Mouse (Mus musculus): Measurements from ENCODE around the gene Nap1l5. TPM values are rescaled to one million over a fixed set of nuclear protein-coding genes. Genes with fewer than 3 reads are reported as not detected.

The Nap1l5 gene
- total and polyA plus RNA-seq, 3 experiments: not detected

GRCm38 (mm10) chr6:58913551-58913950 is 6.7 kb upstream of the Nap1l5 start:
- H3K4me3 ChIP-seq (replicated peaks in 1 of 3; ENCODE audit: low read depth in 2 of 3, low read length in 2 of 3, poor library complexity in 1 of 3): no peak overlapping the region
- no peaks in the 10 kb centered on the region for H3K27me3 ChIP-seq (replicated peaks)
- peaks cover 0 to 19% of the 10 kb centered on the region in 2 experiments; a peak in 2 of 4 replicates for H3K4me1 ChIP-seq (ENCODE audit: control insufficient read depth in 1 of 2, insufficient read depth in 2 of 2)
- TF ChIP-seq POLR2A (IDR thresholded peaks at IDR 0.05; ENCODE audit: low read depth, low read length) (no peak), USF2 (conservative IDR thresholded peaks at IDR 0.05; ENCODE audit: low read depth, low read length) (no peak), KAT2A (IDR thresholded peaks at IDR 0.05; ENCODE audit: insufficient replicate concordance, low read length) (no peak), EP300 (IDR thresholded peaks at IDR 0.05; ENCODE audit: low read length) (no peak), SMC3 (IDR thresholded peaks at IDR 0.05; ENCODE audit: low read depth, low read length) (no peak), JUN (IDR thresholded peaks at IDR 0.05; ENCODE audit: insufficient read depth, low read depth, low read length) (no peak), TCF12 (IDR thresholded peaks at IDR 0.05; ENCODE audit: low read depth, low read length) (no peak), MXI1 (IDR thresholded peaks at IDR 0.05; ENCODE audit: low read depth, low read length) (no peak), CHD1 (IDR thresholded peaks at IDR 0.05; ENCODE audit: low read depth, low read length) (no peak), HCFC1 (IDR thresholded peaks at IDR 0.05; ENCODE audit: low read depth, low read length) (no peak), ELF1 (IDR thresholded peaks at IDR 0.05; ENCODE audit: low read depth, low read length) (no peak), JUND (conservative IDR thresholded peaks at IDR 0.05; ENCODE audit: low read depth, low read length) (no peak), NRF1 (IDR thresholded peaks at IDR 0.05; ENCODE audit: low read depth, low read length) (no peak)
- no peaks in the 10 kb centered on the region for H3K9me3 ChIP-seq (replicated peaks; ENCODE audit: low read length)
- peaks cover 0 to 27% of the 10 kb centered on the region in 2 experiments for H3K36me3 ChIP-seq (replicated peaks in 1 of 2; ENCODE audit: control insufficient read depth in 1 of 2, insufficient read depth in 1 of 2, low read length in 1 of 2)
- DNase-seq (ENCODE audit: extremely low read depth): no peak
- in situ Hi-C loops (cut with MboI; ENCODE audit: low pct_ligation_motif_present, low pct_unique_long_range_greater_than_20kb, low sequenced_read_pairs): no loop called here
- dilution Hi-C loops (cut with MboI; ENCODE audit: extremely low pct_ligation_motif_present, extremely low pct_unique_long_range_greater_than_20kb, low sequenced_read_pairs): no loop called here
- H3K27ac ChIP-seq (ENCODE audit: insufficient read depth, low read depth): no peak overlapping the region
- H3K9ac ChIP-seq (ENCODE audit: insufficient read depth, low read depth): no peak overlapping the region
- no peak overlapping the region for H3K4me2 ChIP-seq (ENCODE audit: insufficient read depth, low read depth, poor library complexity, severe bottlenecking)
- no peaks in the 10 kb centered on the region for H3K79me2 ChIP-seq (replicated peaks; ENCODE audit: control insufficient read depth, extremely low read depth, insufficient read depth, poor library complexity, severe bottlenecking)

GRCm38 (mm10) chr6:58912842-58913241 is 6.0 kb upstream of the Nap1l5 start:
- in situ Hi-C loops (cut with MboI; ENCODE audit: low pct_ligation_motif_present, low pct_unique_long_range_greater_than_20kb, low sequenced_read_pairs): no loop called here
- dilution Hi-C loops (cut with MboI; ENCODE audit: extremely low pct_ligation_motif_present, extremely low pct_unique_long_range_greater_than_20kb, low sequenced_read_pairs): no loop called here

More at GRCm38 (mm10) chr6:58912842-58913241, 6.0 kb upstream of the Nap1l5 start:
- no peak for DNase-seq (ENCODE audit: extremely low read depth)
- no peaks in the 10 kb centered on the region for H3K27me3 ChIP-seq (replicated peaks)
- no peaks in the 10 kb centered on the region for H3K9me3 ChIP-seq (replicated peaks; ENCODE audit: low read length)
- peaks cover 0 to 12% of the 10 kb centered on the region in 2 experiments; a peak in 2 of 4 replicates for H3K4me1 ChIP-seq (ENCODE audit: control insufficient read depth in 1 of 2, insufficient read depth in 2 of 2)
- H3K4me2 ChIP-seq (ENCODE audit: insufficient read depth, low read depth, poor library complexity, severe bottlenecking): no peak overlapping the region
- TF ChIP-seq CHD1 (IDR thresholded peaks at IDR 0.05; ENCODE audit: low read depth, low read length) (no peak), TCF12 (IDR thresholded peaks at IDR 0.05; ENCODE audit: low read depth, low read length) (no peak), ZNF384 (IDR thresholded peaks at IDR 0.05; ENCODE audit: low read depth, low read length) (no peak), RCOR1 (conservative IDR thresholded peaks at IDR 0.05; ENCODE audit: low read depth, low read length) (no peak), E2F4 (IDR thresholded peaks at IDR 0.05; ENCODE audit: insufficient replicate concordance, low read depth, low read length) (no peak), EP300 (IDR thresholded peaks at IDR 0.05; ENCODE audit: low read length) (no peak), MAZ (IDR thresholded peaks at IDR 0.05; ENCODE audit: low read depth, low read length) (no peak), PAX5 (IDR thresholded peaks at IDR 0.05; ENCODE audit: low read length) (no peak), TBP (conservative IDR thresholded peaks at IDR 0.05; ENCODE audit: low read depth, low read length) (no peak), SMC3 (IDR thresholded peaks at IDR 0.05; ENCODE audit: low read depth, low read length) (no peak), CHD2 (IDR thresholded peaks at IDR 0.05; ENCODE audit: low read length) (no peak), MXI1 (IDR thresholded peaks at IDR 0.05; ENCODE audit: low read depth, low read length) (no peak), UBTF (IDR thresholded peaks at IDR 0.05; ENCODE audit: low read depth, low read length) (no peak), IRF4 (IDR thresholded peaks at IDR 0.05; ENCODE audit: low read depth, low read length) (no peak), ZMIZ1 (IDR thresholded peaks at IDR 0.05; ENCODE audit: low read depth, low read length) (no peak), MEF2A (IDR thresholded peaks at IDR 0.05; ENCODE audit: borderline replicate concordance, low read depth, low read length) (no peak), GABPA (IDR thresholded peaks at IDR 0.05; ENCODE audit: insufficient replicate concordance, low read depth, low read length) (no peak), ZKSCAN1 (IDR thresholded peaks at IDR 0.05; ENCODE audit: borderline replicate concordance, low read depth, low read length) (no peak), NRF1 (IDR thresholded peaks at IDR 0.05; ENCODE audit: low read depth, low read length) (no peak), ETS1 (conservative IDR thresholded peaks at IDR 0.05; ENCODE audit: low read depth, low read length) (no peak)
- no peaks in the 10 kb centered on the region for H3K79me2 ChIP-seq (replicated peaks; ENCODE audit: control insufficient read depth, extremely low read depth, insufficient read depth, poor library complexity, severe bottlenecking)
- H3K4me3 ChIP-seq (replicated peaks in 1 of 3; ENCODE audit: low read depth in 2 of 3, low read length in 2 of 3, poor library complexity in 1 of 3): no peak overlapping the region
- no peak overlapping the region for H3K27ac ChIP-seq (ENCODE audit: insufficient read depth, low read depth)
- peaks cover 0 to 23% of the 10 kb centered on the region in 2 experiments for H3K36me3 ChIP-seq (replicated peaks in 1 of 2; ENCODE audit: control insufficient read depth in 1 of 2, insufficient read depth in 1 of 2, low read length in 1 of 2)
- no peak overlapping the region for H3K9ac ChIP-seq (ENCODE audit: insufficient read depth, low read depth)

Measured in CH12.LX (cell line).